8 mouse cellular contexts compared by ENCODE assay signal in the genomic region with DNA sequence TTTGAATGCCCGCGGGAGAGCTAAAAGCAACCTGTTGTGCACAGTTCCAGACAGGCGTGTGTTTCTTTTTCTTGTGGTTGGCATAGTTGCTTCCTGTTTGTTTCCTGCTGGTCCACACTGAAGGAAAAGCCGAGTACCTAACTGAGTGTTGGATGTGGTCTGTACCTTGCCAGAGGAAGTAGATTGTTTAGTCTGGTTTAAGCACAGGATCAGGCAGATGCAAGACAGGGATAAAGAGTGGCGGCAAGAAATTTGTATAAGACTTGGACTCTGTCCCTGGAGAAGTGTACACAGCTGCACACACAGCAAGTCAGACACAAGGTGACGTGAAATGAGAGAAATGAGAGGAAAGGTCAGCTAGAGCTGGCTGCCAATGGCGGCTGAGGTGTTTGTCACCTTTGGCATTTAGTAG. TPM values are rescaled to one million over a fixed set of nuclear protein-coding genes. Genes with fewer than 3 reads are reported as not detected.
DNase-seq lines count a peak whose midpoint lies in the region; ATAC-seq lines count a peak whose summit lies in the region.
"Had no signal": no experiment of that assay in that cellular context is flagged by ENCODE, and none has a peak within 500 bp of the region (broad histone marks: within the 10 kb centered on the region; RNA-seq: fewer than 3 reads in every experiment).

No protein-coding gene starts in this region.

- no peak overlapping the region for H3K9ac ChIP-seq in neural tube, embryonic 11.5 days (ENCODE audit: low read length)
- H3K9ac ChIP-seq in forebrain, embryonic 16.5 days (replicated peaks; ENCODE audit: low read depth, low read length), result no peak overlapping the region
- H3K9ac ChIP-seq: neural tube, embryonic 12.5 days had no signal

- no peaks in the 10 kb centered on the region for H3K36me3 ChIP-seq in neural tube, embryonic 11.5 days (ENCODE audit: control insufficient read depth, insufficient read depth, low read length)
- no peaks in the 10 kb centered on the region for H3K36me3 ChIP-seq in forebrain, embryonic 16.5 days (ENCODE audit: control insufficient read depth, insufficient read depth)
- H3K36me3 ChIP-seq: neural tube, embryonic 12.5 days had no signal

- no peak for ATAC-seq in neural tube, embryonic 11.5 days (ENCODE audit: insufficient read depth, low FRiP score, low TSS enrichment)
- ATAC-seq in forebrain, embryonic 16.5 days, result no peak

- no peak overlapping the region for H3K4me3 ChIP-seq in neural tube, embryonic 11.5 days (ENCODE audit: low read depth, low read length)
- no peak overlapping the region for H3K4me3 ChIP-seq in forebrain, embryonic 16.5 days (replicated peaks; ENCODE audit: low read length)
- H3K4me3 ChIP-seq: neural tube, embryonic 12.5 days had no signal

- H3K4me1 ChIP-seq in neural tube, embryonic 11.5 days (ENCODE audit: control insufficient read depth, insufficient read depth, low read length), result peaks cover 2% of the 10 kb centered on the region; the same call in 1 of the 2 replicates
- no peaks in the 10 kb centered on the region for H3K4me1 ChIP-seq in forebrain, embryonic 16.5 days (replicated peaks; ENCODE audit: control insufficient read depth, insufficient read depth, low read length)

- H3K4me2 ChIP-seq in neural tube, embryonic 11.5 days (ENCODE audit: low read depth), result no peak overlapping the region
- H3K4me2 ChIP-seq in forebrain, embryonic 16.5 days (ENCODE audit: low read length), result no peak overlapping the region
- H3K4me2 ChIP-seq: neural tube, embryonic 12.5 days had no signal

- DNase-seq in neural tube, embryonic 11.5 days (ENCODE audit: low spot score), result no peak
- DNase-seq in neural tube, embryonic 10.5 days (ENCODE audit: extremely low spot score, low spot score), result no peak
- peak; percentile 57 for DNase-seq in kidney, adult 18-20 months
- peak; percentile 25 for DNase-seq in lung, postnatal 10 days
- no peak for DNase-seq in spleen, postnatal 4 days (ENCODE audit: low spot score in 2 of 2)
- no peak for DNase-seq in cerebellum, adult 11 months

- no peaks in the 10 kb centered on the region for H3K9me3 ChIP-seq in neural tube, embryonic 11.5 days (ENCODE audit: control insufficient read depth, low read length)
- H3K9me3 ChIP-seq in forebrain, embryonic 16.5 days (ENCODE audit: control insufficient read depth, low read length), result no peaks in the 10 kb centered on the region
- H3K9me3 ChIP-seq: neural tube, embryonic 12.5 days had no signal

- 68% methylated on average over 7 of the region's 7 CpGs for WGBS in neural tube, embryonic 11.5 days
- WGBS in forebrain, embryonic 16.5 days, result 67% methylated on average over 7 of the region's 7 CpGs

- no peaks in the 10 kb centered on the region for H3K27me3 ChIP-seq in neural tube, embryonic 11.5 days (ENCODE audit: control insufficient read depth, insufficient read depth, low read length)
- no peaks in the 10 kb centered on the region for H3K27me3 ChIP-seq in forebrain, embryonic 16.5 days (replicated peaks; ENCODE audit: control insufficient read depth, insufficient read depth, low read length)
- H3K27me3 ChIP-seq: neural tube, embryonic 12.5 days had no signal

- 0 out of 2 replicates have a peak overlapping the region, but pooled peaks have one; percentile 34 for H3K27ac ChIP-seq in neural tube, embryonic 11.5 days (ENCODE audit: low read depth, low read length)
- H3K27ac ChIP-seq in forebrain, embryonic 16.5 days (ENCODE audit: low read length), result no peak overlapping the region
- H3K27ac ChIP-seq: neural tube, embryonic 12.5 days had no signal

RNA-seq across cellular contexts. Expression of gene Bpgm, which starts 19.1 kb away (rescaled TPM):
- polyA plus RNA-seq in neural tube, embryonic 11.5 days (2014; fragmentation: Nextera tagmentation; extraction: Ambion mirVana), result 59.0 and 70.7 TPM in 2 replicates
- polyA plus RNA-seq in forebrain, embryonic 16.5 days (2015; fragmentation: Nextera tagmentation; extraction: Ambion mirVana), result 64.2 and 68.2 TPM in 2 replicates

Comparison
In these comparisons a context has a peak if more than half of its experiments do, and no peak if none do; other contexts are left out.
1. DNase-seq: peak in kidney, adult 18-20 months (single experiment) and lung, postnatal 10 days (single experiment); none in neural tube, embryonic 11.5 days (single experiment), neural tube, embryonic 10.5 days (single experiment), spleen, postnatal 4 days (0 of 2) and cerebellum, adult 11 months (single experiment).